Mouse (Mus musculus): ENCODE measurements around the gene Cds2. TPM values are rescaled to one million over a fixed set of nuclear protein-coding genes. Genes with fewer than 3 reads are reported as not detected.
A peak's percentile ranks its signal among the peaks of the same experiment; 100 is the strongest.
"Not testable (repeated sequence)": the region's sequence is repeated elsewhere in the genome, so short reads cannot be mapped to it uniquely, and the experiment has no call there.

Gene Cds2
- total RNA-seq, 2 experiments from 2014 or later = 165 to 168 TPM

DNA sequence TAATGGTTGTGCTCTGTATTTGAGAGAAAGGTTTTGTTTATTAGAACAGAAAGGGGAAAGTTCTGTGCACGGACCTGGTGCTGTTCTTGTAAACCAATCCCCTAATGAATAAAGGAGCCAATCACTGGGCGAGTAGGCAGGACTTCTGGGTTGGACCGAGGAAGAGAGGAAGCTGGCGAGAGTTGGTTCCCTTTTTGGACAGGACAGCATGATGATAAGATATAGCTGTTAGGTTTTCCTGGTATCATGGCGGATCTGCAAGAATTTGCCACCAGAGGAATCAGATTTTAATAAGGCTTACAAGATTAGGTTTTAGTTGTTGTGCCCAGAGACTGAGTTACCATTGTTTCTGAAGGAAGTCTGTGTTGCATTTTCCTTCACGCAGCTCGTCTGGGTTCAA is 26.3 kb downstream of the Cds2 start:
- not testable (repeated sequence) for DNase-seq (ENCODE audit: low spot score in 2 of 2)

DNA sequence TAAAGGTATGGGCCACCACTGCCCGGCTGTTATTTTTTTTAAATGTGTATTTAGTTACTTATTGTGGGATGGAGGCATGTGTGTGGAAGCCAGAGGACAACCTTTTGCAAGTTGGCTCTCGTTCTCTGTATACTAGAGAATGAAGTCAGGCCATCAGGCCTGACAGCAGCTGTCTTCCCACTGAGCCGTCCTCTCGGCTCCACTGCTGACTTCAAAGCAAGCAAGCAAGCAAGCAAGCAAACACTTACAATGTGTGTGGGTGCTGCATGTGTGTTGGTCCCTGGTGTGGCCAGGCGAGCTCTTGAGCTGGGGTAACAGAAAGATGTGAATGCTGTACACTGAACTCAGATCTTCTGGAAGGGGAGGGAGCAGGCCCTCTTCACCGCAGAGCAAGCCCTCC is 27.9 kb downstream of the Cds2 start:
- DNase-seq (ENCODE audit: low spot score in 2 of 2) = no peak

DNA sequence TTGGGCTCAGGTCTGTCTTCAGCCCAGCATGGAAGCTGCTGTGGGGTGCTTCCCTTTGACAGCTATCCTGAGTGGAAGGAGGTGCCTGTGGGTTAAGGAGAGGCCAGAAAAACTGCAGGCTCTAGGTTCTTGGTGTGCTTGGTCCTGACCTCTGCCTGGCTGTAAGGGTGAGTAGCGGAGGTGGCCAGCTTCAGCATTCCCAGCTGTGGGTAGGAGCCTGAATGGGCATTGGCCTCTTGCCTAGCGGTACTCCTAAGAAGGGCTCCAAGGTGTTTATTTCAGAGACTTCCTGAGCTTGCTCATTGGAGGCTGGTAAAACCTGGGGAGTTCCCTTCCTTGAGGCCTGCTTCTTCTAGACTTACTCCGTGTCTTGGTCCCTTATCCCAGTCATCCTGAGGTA is 28.3 kb downstream of the Cds2 start:
- peak in 1 of 2 experiments; percentile 26 for DNase-seq (ENCODE audit: low spot score in 2 of 2)

DNA sequence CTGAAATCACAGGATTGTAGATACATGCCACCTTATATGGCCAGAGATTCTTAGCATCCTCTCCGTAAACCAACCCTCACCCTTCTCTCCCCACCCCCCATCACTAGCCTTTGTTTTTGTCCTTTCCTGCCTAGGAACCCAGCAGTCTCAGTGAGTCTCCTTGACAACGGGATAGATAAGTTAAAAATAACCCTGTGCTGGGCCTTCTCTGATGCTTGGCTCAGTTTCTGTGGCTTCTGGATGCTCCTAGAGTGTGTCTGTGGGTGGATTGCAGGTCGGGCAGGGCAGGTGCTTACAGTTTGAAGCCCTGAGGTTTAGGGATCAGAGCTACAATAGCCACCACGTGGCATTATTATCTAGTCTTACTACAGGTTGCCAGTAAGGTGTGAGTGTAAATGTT is 29.1 kb downstream of the Cds2 start:
- DNase-seq (ENCODE audit: low spot score in 2 of 2) = peak in 1 of 2 experiments; percentile 42

DNA sequence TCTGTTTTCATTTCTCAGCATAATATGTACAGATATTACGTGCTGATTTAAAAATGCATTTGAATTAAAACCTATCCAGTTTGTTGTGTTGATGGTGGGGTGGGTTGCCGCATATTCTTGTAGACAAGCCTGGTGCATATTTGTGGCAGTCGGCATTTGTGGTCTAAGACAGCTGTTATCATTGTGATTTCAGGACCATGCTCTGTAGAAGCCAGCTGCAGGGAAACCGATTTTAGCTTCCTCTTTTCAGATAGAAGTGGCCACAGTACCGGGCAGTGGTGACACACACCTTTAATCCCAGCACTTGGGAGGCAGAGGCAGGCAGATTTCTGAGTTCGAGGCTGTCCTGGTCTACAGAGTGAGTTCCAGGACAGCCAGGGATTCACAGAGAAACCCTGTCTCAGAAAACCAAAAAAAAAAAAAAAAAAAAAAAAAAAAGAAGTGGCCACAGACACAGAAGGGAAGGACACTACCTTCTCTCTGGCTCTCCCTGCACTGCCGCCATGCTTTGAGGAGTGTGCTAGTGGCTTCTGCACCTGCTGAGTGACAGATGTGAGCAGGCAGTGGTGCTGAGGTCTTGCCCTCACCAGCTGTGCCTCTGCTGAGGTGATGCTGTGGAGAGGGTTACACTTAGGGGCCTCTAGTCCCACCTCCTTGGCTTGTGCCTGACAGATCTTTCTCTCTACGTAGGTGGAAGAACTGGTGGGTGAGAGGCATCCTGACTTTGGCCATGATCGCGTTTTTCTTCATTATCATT is 30.9 kb downstream of the Cds2 start:
- DNase-seq (ENCODE audit: low spot score in 2 of 2) = no peak

DNA sequence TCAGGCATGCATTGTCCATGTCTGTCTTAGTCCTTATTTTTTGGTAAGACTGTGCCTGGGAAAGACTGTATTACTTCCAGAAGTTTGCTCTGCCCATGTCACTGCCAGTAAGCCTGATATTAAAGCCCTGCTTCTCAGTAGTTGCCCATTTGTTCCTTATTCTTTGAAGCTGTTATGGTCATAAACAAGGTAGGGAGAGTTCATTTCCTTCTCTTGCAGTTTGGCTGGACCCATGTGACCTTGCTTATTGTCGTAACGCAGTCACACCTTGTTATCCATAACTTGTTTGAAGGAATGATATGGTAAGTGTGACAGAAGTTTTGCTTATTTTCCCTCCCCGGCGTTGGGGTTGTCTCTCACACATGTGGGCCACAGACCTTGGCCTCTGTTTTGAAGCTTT is 35.3 kb downstream of the Cds2 start:
- DNase-seq (ENCODE audit: low spot score in 2 of 2) = no peak

DNA sequence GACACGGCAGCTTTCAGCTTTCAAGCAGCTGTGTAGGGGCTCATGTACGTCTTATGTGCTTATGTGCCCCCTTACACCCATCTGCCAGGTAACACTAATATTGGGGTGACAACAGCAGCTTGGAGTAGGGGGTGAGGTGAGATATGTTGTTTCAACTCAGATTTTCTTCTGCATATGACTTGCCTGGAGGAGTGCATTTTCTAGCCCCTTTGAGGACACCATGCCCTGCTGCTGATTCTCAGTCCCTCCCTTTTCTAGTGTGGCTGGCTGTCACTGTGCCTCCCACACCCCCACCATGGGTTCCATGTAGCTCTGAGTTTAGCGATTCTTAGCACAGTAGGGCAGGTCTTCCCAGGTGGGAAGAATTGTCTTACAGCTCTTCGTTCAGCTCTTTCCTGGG is 38.5 kb downstream of the Cds2 start:
- no peak for DNase-seq (ENCODE audit: low spot score in 2 of 2)

DNA sequence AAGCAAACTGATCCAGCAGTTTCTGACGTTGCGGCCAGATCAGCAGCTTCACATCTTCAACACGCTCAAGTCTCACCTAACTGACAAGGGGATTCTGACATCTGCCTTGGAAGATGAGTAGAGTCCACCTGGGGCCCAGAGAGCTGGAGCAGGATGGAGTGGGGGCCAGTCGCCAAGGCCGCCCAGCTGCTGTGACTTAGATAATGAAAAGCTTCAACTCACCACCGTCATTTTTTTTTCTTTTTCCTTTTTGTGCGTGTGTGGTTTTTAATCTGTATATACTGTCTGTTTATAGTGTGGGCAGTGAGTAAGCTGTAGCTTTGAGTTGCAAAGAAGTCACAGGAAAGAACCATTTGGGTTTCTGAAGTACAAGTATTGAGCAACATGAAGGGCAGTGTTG is 42.2 kb downstream of the Cds2 start:
- DNase-seq (ENCODE audit: low spot score in 2 of 2) = no peak

DNA sequence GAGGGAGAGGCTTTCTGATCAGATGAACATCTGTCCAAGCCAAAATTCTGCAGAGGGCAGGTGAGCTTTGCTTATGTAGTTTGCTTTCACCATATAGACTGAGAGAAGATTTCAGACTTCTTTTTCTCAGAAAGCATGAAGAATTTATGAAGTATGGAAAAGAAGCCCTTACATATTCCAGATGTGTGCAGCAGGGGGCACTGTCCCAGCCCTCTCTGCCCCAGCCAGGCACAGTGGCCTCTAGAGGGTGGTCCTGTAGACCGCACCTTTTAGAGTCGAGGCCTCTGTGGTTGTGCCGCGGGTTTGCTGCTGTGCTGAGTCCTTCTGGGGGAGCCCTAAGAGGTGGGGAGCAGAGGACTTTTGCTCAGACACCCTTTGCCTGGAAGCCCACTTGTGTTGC is 43.0 kb downstream of the Cds2 start:
- no peak for DNase-seq (ENCODE audit: low spot score in 2 of 2)

DNA sequence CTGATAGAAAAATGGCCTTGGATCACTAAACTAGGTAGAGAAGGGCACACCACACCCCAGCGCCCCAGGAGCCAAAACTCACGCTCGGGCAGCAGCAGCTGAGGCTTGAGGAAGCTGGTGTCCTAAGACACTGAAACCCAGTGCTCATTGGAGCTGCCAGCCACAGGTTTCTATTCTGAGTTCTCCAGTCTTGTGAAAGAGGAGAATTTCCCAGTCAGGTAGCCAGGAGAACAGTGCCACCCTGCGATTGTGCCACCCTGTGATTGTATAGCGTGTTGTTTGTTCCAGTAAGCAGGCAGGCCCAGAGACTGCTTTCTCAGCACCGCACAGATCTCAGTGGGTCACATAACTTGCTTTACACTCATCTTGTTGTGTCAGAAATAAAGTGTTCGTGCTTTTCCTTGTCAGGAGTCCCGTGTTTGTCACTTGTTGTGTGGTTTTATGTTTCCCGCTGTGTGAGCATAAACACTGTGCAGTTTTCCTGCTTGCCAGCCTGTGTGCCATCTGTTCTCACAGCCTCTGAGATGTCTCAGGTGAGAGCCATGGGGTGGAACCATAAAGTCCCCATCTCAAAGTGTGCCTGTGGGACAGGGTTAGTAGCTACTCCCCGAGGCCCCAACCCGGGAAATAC is 44.4 kb downstream of the Cds2 start:
- no peak for DNase-seq (ENCODE audit: low spot score in 2 of 2)

DNA sequence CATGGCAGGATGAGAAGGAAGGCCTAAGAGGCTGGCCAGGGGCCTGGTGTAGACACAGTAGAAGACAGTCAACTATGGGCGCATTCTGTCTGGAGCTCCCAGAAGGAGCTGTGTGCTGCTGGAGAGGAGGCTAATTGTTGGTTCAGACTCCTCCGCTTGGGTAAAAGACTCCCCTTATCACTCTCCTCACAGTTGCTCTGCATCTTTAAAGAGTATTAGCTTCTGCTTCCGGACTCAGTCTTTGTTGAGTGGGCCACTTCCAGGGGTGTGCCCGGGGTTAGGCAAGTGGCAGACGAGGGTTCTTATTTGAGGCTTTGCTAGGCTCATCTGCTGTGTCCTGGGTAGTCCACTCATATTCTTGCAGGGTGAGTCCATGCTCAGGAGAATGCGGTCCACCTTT is 45.9 kb downstream of the Cds2 start:
- DNase-seq (ENCODE audit: low spot score in 2 of 2) = no peak

DNA sequence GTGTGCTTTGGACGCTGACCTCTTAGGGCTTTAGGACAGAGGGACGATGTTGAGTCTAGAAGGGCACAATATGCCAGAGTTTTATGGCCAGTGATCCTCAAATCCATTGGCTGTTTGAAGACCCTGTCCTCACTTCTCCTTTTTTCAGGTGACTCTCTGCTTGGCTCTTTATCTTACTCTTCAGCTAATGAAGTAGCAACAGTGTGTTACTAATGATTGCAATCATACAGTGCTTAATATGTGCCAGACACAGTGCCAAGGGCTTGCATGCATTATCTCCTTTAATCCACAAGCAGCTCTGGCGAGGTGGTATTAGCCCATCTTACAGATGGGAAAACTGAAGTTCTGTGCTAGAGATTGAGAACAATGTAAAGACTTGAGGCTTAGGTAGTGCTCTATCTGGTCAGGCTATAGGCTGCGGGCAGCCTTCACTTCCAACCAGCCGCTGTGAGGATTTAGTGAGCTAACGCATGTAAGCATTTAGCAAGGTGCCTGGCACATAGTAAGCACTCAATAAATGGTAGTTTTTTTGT is 46.5 kb downstream of the Cds2 start:
- no peak for DNase-seq (ENCODE audit: low spot score in 2 of 2)

DNA sequence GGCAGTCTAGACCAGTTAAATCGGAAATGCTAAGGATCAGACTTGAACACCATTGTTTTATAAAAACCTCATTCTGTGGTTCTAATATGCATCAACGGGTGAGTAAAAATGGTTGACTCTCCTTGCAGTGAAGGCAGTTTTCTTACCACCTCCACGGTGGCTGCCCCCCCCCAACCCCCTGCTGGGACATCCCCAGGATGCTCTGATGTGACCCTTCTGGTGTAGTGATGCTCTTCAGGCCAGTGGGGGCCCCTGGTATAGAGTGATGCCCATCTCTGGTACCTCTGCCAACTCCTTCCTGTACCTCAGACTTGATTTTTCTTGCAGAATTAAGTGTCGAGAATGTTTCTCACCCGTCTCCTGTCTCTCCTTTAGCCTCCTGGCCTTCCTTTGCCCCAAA is 49.7 kb downstream of the Cds2 start:
- no peak for DNase-seq (ENCODE audit: low spot score in 2 of 2)

DNA sequence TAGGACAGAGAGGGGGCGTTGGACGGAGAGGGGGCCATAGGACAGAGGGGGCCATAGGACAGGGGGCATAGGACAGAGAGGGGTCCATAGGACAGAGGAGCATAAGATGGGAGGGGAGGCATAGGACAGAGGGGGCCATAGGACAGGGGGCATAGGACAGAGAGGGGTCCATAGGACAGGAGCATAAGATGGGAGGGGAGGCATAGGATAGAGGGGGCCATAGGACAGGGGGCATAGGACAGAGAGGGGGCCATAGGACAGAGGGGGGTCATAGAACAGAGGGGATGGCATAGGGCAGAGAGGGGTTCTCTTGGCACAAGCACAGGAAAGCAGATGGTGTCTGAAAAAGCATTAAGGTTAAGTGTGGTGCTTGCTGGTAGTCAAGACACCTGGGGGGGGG is 50.6 kb downstream of the Cds2 start:
- no peak for DNase-seq (ENCODE audit: low spot score in 2 of 2)

DNA sequence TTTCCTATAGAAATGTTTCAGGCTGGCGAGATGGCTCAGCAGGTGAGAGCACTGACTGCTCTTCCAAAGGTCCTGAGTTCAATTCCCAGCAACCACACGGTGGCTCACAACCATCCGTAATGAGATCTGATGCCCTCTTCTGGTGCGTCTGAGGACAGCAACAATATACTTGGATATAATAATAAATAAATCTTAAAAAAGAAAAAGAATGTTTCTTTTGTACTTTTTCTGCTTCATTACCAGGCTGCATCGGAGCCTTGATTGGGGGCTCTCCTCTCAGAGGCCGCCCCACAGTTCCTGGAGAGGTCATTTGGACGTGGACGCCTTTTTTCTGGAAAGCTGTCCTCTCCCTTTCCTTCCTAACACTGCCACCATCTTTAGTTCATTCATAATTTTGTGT is 51.1 kb downstream of the Cds2 start:
- not testable (repeated sequence) for DNase-seq (ENCODE audit: low spot score in 2 of 2)

DNA sequence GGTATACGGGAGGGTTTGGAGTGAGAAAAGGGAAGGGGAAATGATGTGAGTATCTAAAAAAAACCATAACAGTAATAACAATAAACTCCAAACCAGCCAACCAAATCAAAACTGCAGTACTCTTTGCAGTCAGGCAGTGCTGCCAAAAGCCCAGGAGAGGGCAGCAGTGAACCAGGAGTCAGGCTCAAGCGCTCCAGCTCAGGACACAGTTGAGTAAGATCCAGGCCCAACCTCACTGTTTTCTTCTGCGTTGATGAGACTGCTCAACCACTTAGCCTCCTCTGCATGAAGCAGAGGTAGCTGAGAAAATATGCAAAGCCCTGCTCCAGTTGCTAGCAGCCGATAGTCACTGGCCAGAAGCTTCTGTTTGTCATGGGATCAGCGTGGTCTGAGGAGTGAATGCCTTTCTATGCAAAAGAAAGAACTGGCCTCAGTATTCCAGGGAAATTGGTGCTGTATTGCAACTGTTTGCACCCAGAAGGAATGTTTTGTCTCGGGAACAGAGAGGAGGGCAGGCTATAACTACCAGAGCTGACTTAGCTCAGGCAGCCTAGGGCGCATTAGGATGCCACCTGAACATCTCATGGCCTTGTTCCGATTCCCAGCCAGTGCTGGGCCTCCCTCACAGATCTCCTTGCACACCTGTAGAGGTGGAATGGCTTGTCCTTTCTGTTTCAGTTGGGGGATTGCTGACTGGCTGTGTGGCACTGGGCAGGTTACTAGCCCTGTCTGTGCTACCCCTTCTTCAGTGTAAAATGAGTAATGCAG is 53.3 kb downstream of the Cds2 start:
- peak; percentile 71 to 83 for DNase-seq (ENCODE audit: low spot score in 2 of 2)

DNA sequence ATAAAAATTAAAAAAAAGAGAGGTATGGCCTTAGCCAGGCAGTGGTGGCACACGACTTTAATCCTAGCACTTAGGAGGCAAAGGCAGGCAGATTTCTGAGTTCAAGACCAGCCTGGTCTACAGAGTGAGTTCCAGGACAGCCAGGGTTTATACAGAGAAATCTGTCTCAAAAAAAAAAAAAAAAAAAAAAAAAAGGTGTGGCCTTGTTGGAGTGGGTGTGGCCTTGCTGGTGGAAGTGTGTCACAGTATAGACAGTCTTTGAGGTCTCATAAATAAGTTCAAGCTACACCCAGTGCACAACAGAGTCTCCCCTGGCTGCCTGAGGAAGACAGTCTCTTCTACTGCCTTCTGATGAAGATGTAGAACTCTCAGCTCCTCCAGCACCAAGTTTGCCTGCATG is 54.2 kb downstream of the Cds2 start:
- no peak for DNase-seq (ENCODE audit: low spot score in 2 of 2)

DNA sequence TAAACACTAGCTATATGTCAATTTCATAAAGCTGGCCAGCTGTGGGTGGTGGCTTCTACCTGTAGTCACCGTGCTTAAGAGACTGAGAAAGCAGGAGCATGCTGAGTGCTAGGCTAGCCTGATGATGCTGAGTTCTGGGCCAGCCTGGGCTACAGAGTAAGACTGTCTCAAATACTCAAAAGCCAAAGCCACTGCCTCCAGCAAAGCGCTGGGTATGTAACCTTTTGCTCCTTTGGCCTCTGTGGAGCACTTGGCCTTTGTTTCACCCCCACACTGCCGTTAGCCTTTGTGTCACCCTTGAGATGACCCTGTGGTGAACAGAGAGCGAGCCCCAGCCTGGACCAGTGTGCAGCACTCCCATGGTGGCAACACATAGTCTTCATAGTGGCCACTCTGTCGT is 57.6 kb downstream of the Cds2 start:
- DNase-seq (ENCODE audit: low spot score in 2 of 2) = no peak

DNA sequence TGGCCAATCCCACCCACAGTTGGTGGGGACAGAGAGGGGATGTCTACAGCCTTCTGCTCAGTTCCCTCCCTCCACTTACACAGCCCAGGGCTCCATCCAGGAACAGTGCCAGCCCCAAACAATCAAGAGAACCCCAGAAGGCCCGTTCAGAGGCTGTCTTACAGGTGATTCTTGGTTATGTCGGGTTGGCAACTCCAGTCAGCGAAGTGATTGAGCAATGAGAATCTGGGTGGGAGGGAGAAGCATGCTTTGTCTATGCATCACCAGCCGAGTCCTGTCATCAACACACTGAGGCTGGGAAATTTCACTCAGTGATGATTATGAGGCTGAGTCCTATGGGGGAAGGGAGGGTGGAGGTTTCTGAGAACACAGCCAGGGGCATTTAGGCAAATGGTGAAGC is 60.6 kb downstream of the Cds2 start:
- no peak for DNase-seq (ENCODE audit: low spot score in 2 of 2)

DNA sequence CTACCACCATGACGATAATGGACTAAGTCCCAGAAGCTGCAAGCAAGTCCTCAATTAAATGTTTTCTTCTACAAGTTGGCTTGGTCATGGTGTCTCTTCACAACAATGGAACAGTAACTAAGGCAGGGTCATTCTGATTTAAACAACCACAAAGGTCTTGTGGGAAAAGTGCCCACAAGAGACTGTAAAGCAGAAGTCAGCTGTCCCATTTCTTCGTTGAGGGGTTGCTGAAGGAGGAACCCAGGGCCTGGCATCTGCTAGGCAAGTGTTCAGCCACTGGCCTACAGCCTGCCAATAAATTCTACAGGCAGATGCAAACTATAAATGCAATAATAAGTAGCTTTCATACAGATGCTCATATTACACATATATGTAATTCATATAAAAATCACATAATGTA is 74.3 kb downstream of the Cds2 start:
- DNase-seq (ENCODE audit: low spot score in 2 of 2) = no peak

DNA sequence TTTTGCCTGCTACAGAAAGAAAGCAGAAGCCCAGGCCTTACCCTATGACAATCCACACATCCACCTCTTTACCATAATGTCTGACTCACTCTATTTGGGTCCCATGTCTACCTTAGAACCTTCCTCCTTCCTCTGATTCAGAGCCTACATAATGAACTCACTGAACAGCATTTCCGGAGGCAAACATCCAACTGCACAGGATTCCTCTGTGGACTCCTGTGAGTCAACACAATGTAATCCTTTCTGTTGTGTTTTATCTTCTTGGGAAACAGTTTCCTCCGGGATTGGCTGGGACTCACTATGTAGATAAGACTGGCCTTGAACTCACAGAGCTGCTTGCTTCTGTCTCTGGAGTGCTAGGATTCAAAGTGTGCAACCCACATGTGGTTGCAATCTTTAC is 77.4 kb downstream of the Cds2 start:
- no peak for DNase-seq (ENCODE audit: low spot score in 2 of 2)

DNA sequence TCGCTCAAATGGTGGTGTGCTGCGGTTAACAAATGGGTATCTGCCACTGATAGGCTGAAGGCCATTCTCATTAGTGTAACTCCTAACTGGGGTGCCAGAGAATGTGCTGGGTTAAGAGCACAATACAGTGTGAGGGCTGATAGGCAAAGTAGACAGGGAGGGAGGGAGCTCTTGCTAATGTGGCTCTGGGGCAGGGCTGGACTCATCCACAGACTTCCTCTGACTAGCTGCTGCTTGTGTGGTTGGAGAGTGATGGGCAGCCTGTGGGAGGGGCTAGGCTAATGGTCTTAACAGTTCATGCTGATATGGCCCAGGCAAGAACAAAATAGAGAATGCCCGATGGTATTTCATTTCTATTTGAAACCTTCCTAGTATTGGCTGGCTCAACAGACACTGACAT is 78.3 kb downstream of the Cds2 start:
- DNase-seq (ENCODE audit: low spot score in 2 of 2) = no peak
